Mouse (Mus musculus): ENCODE results near the gene Amfr. TPM values are rescaled to one million over a fixed set of nuclear protein-coding genes. Genes with fewer than 3 reads are reported as not detected.

The Amfr gene
- polyA plus RNA-seq, 1 experiment from 2014 or later: 78.1 TPM

Small RNAs within 50 kb of the gene (microRNA-seq; reads per million reads assigned to microRNA genes)
- gene Gm24159: not detected

Other genes with a start within 250 kb of the Amfr start
- 0.74 and 0.90 TPM in 2 replicates for gene Gnao1, start 202.9 kb downstream of the Amfr start, polyA plus RNA-seq (2016; fragmentation: Nextera tagmentation; extraction: Ambion mirVana)
- gene Nudt21, start 24.2 kb upstream of the Amfr start, polyA plus RNA-seq (2016; fragmentation: Nextera tagmentation; extraction: Ambion mirVana): 100 and 102 TPM in 2 replicates
- gene Ogfod1, start 24.4 kb upstream of the Amfr start, polyA plus RNA-seq (2016; fragmentation: Nextera tagmentation; extraction: Ambion mirVana): 7.2 and 8.2 TPM in 2 replicates
- gene Bbs2, start 86.1 kb upstream of the Amfr start, polyA plus RNA-seq (2016; fragmentation: Nextera tagmentation; extraction: Ambion mirVana): 5.5 and 6.3 TPM in 2 replicates
- not detected in 2 replicates for gene Mt4, start 124.4 kb upstream of the Amfr start, polyA plus RNA-seq (2016; fragmentation: Nextera tagmentation; extraction: Ambion mirVana)
- 0.42 and 0.45 TPM in 2 replicates for gene Mt3, start 139.8 kb upstream of the Amfr start, polyA plus RNA-seq (2016; fragmentation: Nextera tagmentation; extraction: Ambion mirVana)
- 1,025 and 1,037 TPM in 2 replicates for gene Mt2, start 159.8 kb upstream of the Amfr start, polyA plus RNA-seq (2016; fragmentation: Nextera tagmentation; extraction: Ambion mirVana)
- 3,299 and 3,537 TPM in 2 replicates for gene Mt1, start 166.2 kb upstream of the Amfr start, polyA plus RNA-seq (2016; fragmentation: Nextera tagmentation; extraction: Ambion mirVana)
- 74.6 and 77.0 TPM in 2 replicates for gene Nup93, start 201.7 kb upstream of the Amfr start, polyA plus RNA-seq (2016; fragmentation: Nextera tagmentation; extraction: Ambion mirVana)

All from liver, embryonic 12.5 days (tissue).